Mouse (Mus musculus) MEL (cell line): ENCODE measurements at regions not wholly inside any gene's neighbourhood (a gene's known extent, or its start where the extent isn't known, plus 50 kb on each side); places are given as distances from the start of the nearest gene placed in this dataset.

ENCODE experiments used
- BHLHE40 ChIP-seq: IDR thresholded peaks from 2 replicates; pipeline ENCODE4 v1.6.1; 2012; ENCODE audit warnings: low read depth, mild to moderate bottlenecking, inconsistent platforms, low read length, improper control_type of control experiment, borderline replicate concordance
- CHD1 ChIP-seq: IDR thresholded peaks from 2 replicates; pipeline ENCODE4 v1.6.1; 2012; ENCODE audit warnings: low read depth, mild to moderate bottlenecking, inconsistent platforms, low read length, improper control_type of control experiment
- CTCF ChIP-seq, 3 experiments: IDR thresholded peaks in 2 of 3; conservative IDR thresholded peaks in 1 of 3; 2 replicates each; pipeline ENCODE4 v1.5.1; 2011 to 2012; ENCODE audit warnings: low read length in 3 of 3, low read depth in 2 of 3, mild to moderate bottlenecking in 2 of 3, improper control_type of control experiment in 1 of 3, inconsistent platforms in 1 of 3, mixed read lengths in 1 of 3, moderate library complexity in 1 of 3; ENCODE audit not compliant: control insufficient read depth in 1 of 3, insufficient read depth in 1 of 3, poor library complexity in 1 of 3, severe bottlenecking in 1 of 3
- POLR2AphosphoS5 ChIP-seq: IDR thresholded peaks from 2 replicates; pipeline ENCODE4 v1.6.1; 2012; ENCODE audit warnings: low read depth, borderline replicate concordance, mild to moderate bottlenecking, inconsistent platforms, low read length, moderate library complexity, mixed read lengths
- RCOR1 ChIP-seq: IDR thresholded peaks from 2 replicates; pipeline ENCODE4 v1.6.1; 2012; ENCODE audit warnings: low read depth, mild to moderate bottlenecking, inconsistent platforms, low read length, improper control_type of control experiment
- UBTF ChIP-seq: IDR thresholded peaks from 2 replicates; pipeline ENCODE4 v1.6.1; 2012; ENCODE audit warnings: low read depth, mild to moderate bottlenecking, inconsistent platforms, low read length, improper control_type of control experiment, moderate library complexity, borderline replicate concordance; ENCODE audit not compliant: insufficient read depth

- peak; percentile 46; the same call in 1 of the 2 replicates for TF ChIP-seq BHLHE40
- peak; percentile 50; the same call in 1 of the 2 replicates for TF ChIP-seq RCOR1
- no peak for TF ChIP-seq UBTF
- TF ChIP-seq CHD1 = no peak
- no peak for TF ChIP-seq POLR2AphosphoS5
- TF ChIP-seq CTCF (IDR thresholded peaks at IDR 0.05 in 2 of 3, conservative IDR thresholded peaks at IDR 0.05 in 1 of 3; ENCODE audit: control insufficient read depth in 1 of 3, insufficient read depth in 1 of 3, low read depth in 2 of 3, low read length in 3 of 3, poor library complexity in 1 of 3, severe bottlenecking in 1 of 3) = no peak
Observed at GRCm38 (mm10) chr14:111888781-111889180, 213.9 kb downstream of the Slitrk5 start (continued).
